Mouse (Mus musculus) lung, embryonic 15.5 days (tissue): ENCODE data around the gene Cul9. TPM values are rescaled to one million over a fixed set of nuclear protein-coding genes. Genes with fewer than 3 reads are reported as not detected.

Experiments
- ATAC-seq: fragments of 200-750 bp; cut with Nextera tagmentation; 2 replicates; pipeline ENCODE4 v1.8.0; 2017; ENCODE audit warnings: moderate number of reproducible peaks, borderline replicate concordance; ENCODE audit not compliant: low FRiP score, low TSS enrichment; ENCODE audit errors: extremely low read depth
- H3K27ac ChIP-seq: fragments of 300-500 bp; sonication (generic); 2 replicates; pipeline ENCODE4 v1.5.1; 2015; ENCODE audit warnings: moderate library complexity, mild to moderate bottlenecking, inconsistent platforms
- H3K27me3 ChIP-seq: fragments of 300-500 bp; sonication (generic); 2 replicates; pipeline ENCODE4 v1.6.1; 2015; ENCODE audit warnings: inconsistent platforms
- H3K36me3 ChIP-seq: fragments of 300-500 bp; sonication (generic); 2 replicates; pipeline ENCODE4 v1.6.1; 2015; ENCODE audit warnings: inconsistent platforms
- H3K4me1 ChIP-seq: fragments of 300-500 bp; sonication (generic); 2 replicates; pipeline ENCODE4 v1.6.1; 2015; ENCODE audit warnings: inconsistent platforms
- H3K4me2 ChIP-seq: fragments of 300-500 bp; sonication (generic); 2 replicates; pipeline ENCODE4 v1.6.1; 2015; ENCODE audit warnings: inconsistent platforms, mild to moderate bottlenecking, moderate library complexity
- H3K4me3 ChIP-seq: fragments of 300-500 bp; sonication (generic); 2 replicates; pipeline ENCODE4 v1.5.1; 2015; ENCODE audit warnings: mild to moderate bottlenecking, inconsistent platforms
- H3K9ac ChIP-seq: fragments of 300-500 bp; sonication (generic); 2 replicates; pipeline ENCODE4 v1.6.1; 2015; ENCODE audit warnings: inconsistent platforms
- H3K9me3 ChIP-seq: fragments of 300-500 bp; sonication (generic); 2 replicates; pipeline ENCODE4 v1.6.1; 2016; ENCODE audit warnings: inconsistent platforms
- WGBS: fragments of 180-500 bp; shearing (Covaris S2); methylation state at CpG from one replicate; pipeline ENCODE4 v1.1.7; 2015; 5-methylcytosine and 5-hydroxymethylcytosine counted together
- polyA plus RNA-seq: library from polyadenylated mRNA; unstranded; fragments of >200 nt; fragmentation: Nextera tagmentation; extraction: Ambion mirVana; gene quantifications from 2 replicates; pipeline ENCODE4 v1.2.1, GENCODE M21; 2015

Gene Cul9
- polyA plus RNA-seq, 1 experiment from 2014 or later: 3.4 TPM

GRCm38 (mm10) chr17:46552151-46552550 lies 6.0 kb upstream of the Cul9 start:
- peak overlapping the region; percentile 83; the same call in 1 of the 2 replicates for H3K4me2 ChIP-seq
- 82% methylated on average over 7 of the region's 7 CpGs for WGBS
- H3K27ac ChIP-seq: no peak overlapping the region; the same call in 1 of the 2 replicates
- no peak for ATAC-seq
- H3K4me1 ChIP-seq: peaks cover 47% of the 10 kb centered on the region
- no peak overlapping the region for H3K9ac ChIP-seq
- 0 out of 2 replicates have a peak overlapping the region, but pooled peaks have one; percentile 92 for H3K4me3 ChIP-seq
- H3K9me3 ChIP-seq: no peaks in the 10 kb centered on the region
- H3K36me3 ChIP-seq: peaks cover 45% of the 10 kb centered on the region
- 0 out of 2 replicates have a peak, but pooled peaks cover 3% of the 10 kb centered on the region for H3K27me3 ChIP-seq

GRCm38 (mm10) chr17:46551369-46551768 lies 5.2 kb upstream of the Cul9 start:
- Histone ChIP-seq H3K4me3 (no peak overlapping the region), H3K4me2 (no peak overlapping the region), H3K27ac (no peak overlapping the region), H3K36me3 (peaks cover 45% of the 10 kb centered on the region), H3K9ac (no peak overlapping the region), H3K4me1 (peaks cover 48% of the 10 kb centered on the region), H3K27me3 (0 out of 2 replicates have a peak, but pooled peaks cover 3% of the 10 kb centered on the region), H3K9me3 (no peaks in the 10 kb centered on the region)
- 89% methylated on average over 6 of the region's 6 CpGs for WGBS
- ATAC-seq: no peak

GRCm38 (mm10) chr17:46550904-46551303 lies 4.7 kb upstream of the Cul9 start:
- peaks cover 51% of the 10 kb centered on the region for H3K4me1 ChIP-seq
- H3K36me3 ChIP-seq: peaks cover 45% of the 10 kb centered on the region
- 0 out of 2 replicates have a peak, but pooled peaks cover 3% of the 10 kb centered on the region for H3K27me3 ChIP-seq
- H3K4me2 ChIP-seq: no peak overlapping the region
- no peak overlapping the region for H3K9ac ChIP-seq
- no peak overlapping the region for H3K4me3 ChIP-seq
- WGBS: 79% methylated on average over 7 of the region's 7 CpGs
- no peak overlapping the region for H3K27ac ChIP-seq
- ATAC-seq: no peak
- no peaks in the 10 kb centered on the region for H3K9me3 ChIP-seq

DNA sequence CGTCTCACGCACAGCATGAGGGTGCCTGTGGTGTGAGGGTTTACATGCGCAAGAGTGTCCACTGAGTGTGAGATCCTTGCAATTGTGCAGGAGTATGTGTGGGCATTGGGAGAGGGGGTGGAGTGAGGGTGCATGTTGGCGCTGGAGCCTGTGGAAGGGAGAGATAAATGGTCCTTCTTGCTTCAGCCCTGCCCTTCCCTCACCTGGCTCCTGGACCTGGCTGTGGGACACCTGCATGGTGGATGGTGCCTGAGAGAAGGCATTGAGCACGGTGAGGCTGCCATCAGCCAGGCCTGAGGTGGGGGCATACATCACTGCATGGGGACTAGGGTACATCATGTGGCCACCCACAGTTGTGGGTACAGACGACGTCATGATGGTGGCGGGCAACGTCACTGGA lies 3.5 kb upstream of the Cul9 start:
- H3K9ac ChIP-seq: no peak overlapping the region
- no peak for ATAC-seq
- no peak overlapping the region for H3K4me2 ChIP-seq
- H3K9me3 ChIP-seq: no peaks in the 10 kb centered on the region
- peaks cover 45% of the 10 kb centered on the region for H3K36me3 ChIP-seq
- no peak overlapping the region for H3K27ac ChIP-seq
- H3K4me1 ChIP-seq: peaks cover 51% of the 10 kb centered on the region
- H3K27me3 ChIP-seq: 0 out of 2 replicates have a peak, but pooled peaks cover 3% of the 10 kb centered on the region
- H3K4me3 ChIP-seq: no peak overlapping the region
- WGBS: 90% methylated on average over 9 of the region's 9 CpGs

- Histone ChIP-seq H3K9me3 (no peaks in the 10 kb centered on the region), H3K9ac (no peak overlapping the region), H3K4me3 (no peak overlapping the region), H3K27me3 (0 out of 2 replicates have a peak, but pooled peaks cover 3% of the 10 kb centered on the region), H3K27ac (no peak overlapping the region), H3K4me1 (peaks cover 47% of the 10 kb centered on the region), H3K4me2 (no peak overlapping the region), H3K36me3 (peaks cover 45% of the 10 kb centered on the region)
- no peak for ATAC-seq
- WGBS: 28% methylated on average over 8 of the region's 8 CpGs
These were observed 3.0 kb upstream of the Cul9 start for GRCm38 (mm10) chr17:46549193-46549592.

DNA sequence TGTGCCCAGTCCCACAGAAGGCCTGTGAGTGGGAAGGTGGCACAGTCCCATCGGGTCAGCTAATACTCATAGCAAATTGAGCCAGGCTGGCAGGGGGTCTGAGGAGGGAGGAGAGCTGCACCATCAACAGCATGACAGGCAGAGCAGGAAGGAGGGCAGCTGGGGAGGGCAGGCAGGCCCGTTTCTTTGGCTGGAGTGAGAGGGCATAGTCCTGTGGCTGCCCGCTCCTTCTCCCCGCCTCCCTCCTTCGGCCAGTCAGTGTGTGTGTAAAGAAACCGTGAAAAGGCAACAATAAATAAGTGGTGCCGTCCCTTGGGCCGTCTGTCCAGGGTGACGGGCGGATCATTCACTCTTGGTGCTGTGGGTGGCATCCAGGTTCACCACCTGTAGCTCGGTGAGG lies 2.6 kb upstream of the Cul9 start:
- Histone ChIP-seq H3K9me3 (no peaks in the 10 kb centered on the region), H3K27me3 (0 out of 2 replicates have a peak, but pooled peaks cover 3% of the 10 kb centered on the region), H3K36me3 (peaks cover 45% of the 10 kb centered on the region), H3K9ac (no peak overlapping the region), H3K4me2 (no peak overlapping the region), H3K27ac (no peak overlapping the region), H3K4me3 (no peak overlapping the region), H3K4me1 (peaks cover 43% of the 10 kb centered on the region)
- no peak for ATAC-seq
- 65% methylated on average over 11 of the region's 11 CpGs for WGBS

DNA sequence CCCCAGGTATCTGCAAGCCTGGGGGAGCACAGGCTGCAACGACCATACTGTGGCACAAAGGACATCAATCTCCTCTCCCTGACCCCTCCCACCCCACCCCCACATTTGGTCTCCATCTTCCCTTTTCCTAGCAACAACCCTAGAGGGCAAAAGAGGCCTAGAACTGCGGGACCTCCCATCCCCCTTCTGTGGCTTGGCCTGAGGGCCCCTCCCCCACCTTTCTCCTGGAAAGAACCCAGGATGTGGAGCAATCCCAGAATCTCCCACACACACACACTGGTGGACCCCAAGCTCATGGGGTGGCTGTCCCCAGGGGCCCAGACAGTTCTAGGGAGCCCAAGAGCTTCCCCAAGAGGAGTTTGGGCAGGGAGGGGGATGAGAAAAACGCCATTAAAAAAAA lies 1.7 kb upstream of the Cul9 start:
- WGBS: 26% methylated on average over 3 of the region's 3 CpGs
- no peak overlapping the region for H3K9ac ChIP-seq
- H3K27me3 ChIP-seq: 0 out of 2 replicates have a peak, but pooled peaks cover 3% of the 10 kb centered on the region
- peaks cover 35% of the 10 kb centered on the region for H3K4me1 ChIP-seq
- H3K27ac ChIP-seq: no peak overlapping the region
- H3K4me2 ChIP-seq: no peak overlapping the region
- H3K36me3 ChIP-seq: peaks cover 45% of the 10 kb centered on the region
- ATAC-seq: no peak
- no peak overlapping the region for H3K4me3 ChIP-seq
- H3K9me3 ChIP-seq: no peaks in the 10 kb centered on the region

DNA sequence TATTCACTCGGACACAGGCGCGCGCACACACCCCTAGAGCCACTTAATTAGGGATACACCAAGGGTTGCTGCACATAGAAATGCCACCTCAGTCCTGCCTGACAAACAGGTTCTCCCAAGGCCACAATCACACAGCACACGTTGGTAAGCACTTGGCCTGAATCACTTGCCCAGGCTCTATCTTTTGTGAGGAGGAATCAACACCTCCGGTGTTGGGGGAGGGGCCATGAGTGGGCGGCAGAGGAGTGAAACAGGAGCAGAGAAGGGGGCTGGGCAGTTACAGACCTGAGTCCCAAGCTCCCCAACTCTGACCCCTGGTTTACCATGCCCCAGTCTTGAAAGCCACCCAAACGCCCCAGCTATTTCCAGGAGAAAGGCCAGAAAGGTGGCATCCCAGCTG lies 807 bp upstream of the Cul9 start:
- H3K4me3 ChIP-seq: no peak overlapping the region
- ATAC-seq: no peak
- H3K36me3 ChIP-seq: peaks cover 42% of the 10 kb centered on the region
- no peak overlapping the region for H3K9ac ChIP-seq
- 34% methylated on average over 8 of the region's 8 CpGs for WGBS
- no peak overlapping the region for H3K27ac ChIP-seq
- no peaks in the 10 kb centered on the region for H3K9me3 ChIP-seq
- H3K4me2 ChIP-seq: 0 out of 2 replicates have a peak overlapping the region, but pooled peaks have one; percentile 77
- H3K4me1 ChIP-seq: peaks cover 27% of the 10 kb centered on the region
- H3K27me3 ChIP-seq: 0 out of 2 replicates have a peak, but pooled peaks cover 3% of the 10 kb centered on the region

DNA sequence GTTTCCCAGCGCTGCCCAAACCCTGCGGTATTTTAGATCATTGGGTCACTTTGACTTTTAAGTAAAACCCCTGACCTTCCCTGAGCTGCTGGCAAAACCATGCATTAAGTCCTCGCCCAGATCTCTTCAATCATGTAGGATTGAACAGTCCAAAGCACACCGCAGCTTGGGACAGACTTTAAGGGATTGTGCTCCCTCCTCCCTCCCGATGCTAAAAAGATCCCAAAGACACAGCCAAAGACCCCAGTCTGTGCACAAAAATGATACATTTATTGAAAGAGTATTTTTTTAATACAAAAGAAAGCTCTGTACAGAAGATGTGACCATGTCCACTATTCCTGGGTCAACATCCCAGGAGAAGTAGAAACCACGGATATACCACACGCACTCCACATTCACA lies 403 bp upstream of the Cul9 start:
- Histone ChIP-seq H3K9ac (no peak overlapping the region), H3K9me3 (no peaks in the 10 kb centered on the region), H3K27ac (no peak overlapping the region), H3K4me3 (peak overlapping the region; percentile 46), H3K27me3 (0 out of 2 replicates have a peak, but pooled peaks cover 3% of the 10 kb centered on the region), H3K4me2 (peak overlapping the region; percentile 77), H3K4me1 (peaks cover 27% of the 10 kb centered on the region), H3K36me3 (peaks cover 39% of the 10 kb centered on the region)
- no peak for ATAC-seq
- 18% methylated on average over 7 of the region's 7 CpGs for WGBS

- Histone ChIP-seq H3K9ac (no peak overlapping the region), H3K27ac (no peak overlapping the region), H3K9me3 (no peaks in the 10 kb centered on the region), H3K4me3 (no peak overlapping the region), H3K27me3 (0 out of 2 replicates have a peak, but pooled peaks cover 3% of the 10 kb centered on the region), H3K36me3 (peaks cover 11% of the 10 kb centered on the region), H3K4me1 (peaks cover 25% of the 10 kb centered on the region), H3K4me2 (no peak overlapping the region)
- no peak for ATAC-seq
- 88% methylated on average over 12 of the region's 12 CpGs for WGBS
These were observed 2.5 kb downstream of the Cul9 start for GRCm38 (mm10) chr17:46543661-46544060.

DNA sequence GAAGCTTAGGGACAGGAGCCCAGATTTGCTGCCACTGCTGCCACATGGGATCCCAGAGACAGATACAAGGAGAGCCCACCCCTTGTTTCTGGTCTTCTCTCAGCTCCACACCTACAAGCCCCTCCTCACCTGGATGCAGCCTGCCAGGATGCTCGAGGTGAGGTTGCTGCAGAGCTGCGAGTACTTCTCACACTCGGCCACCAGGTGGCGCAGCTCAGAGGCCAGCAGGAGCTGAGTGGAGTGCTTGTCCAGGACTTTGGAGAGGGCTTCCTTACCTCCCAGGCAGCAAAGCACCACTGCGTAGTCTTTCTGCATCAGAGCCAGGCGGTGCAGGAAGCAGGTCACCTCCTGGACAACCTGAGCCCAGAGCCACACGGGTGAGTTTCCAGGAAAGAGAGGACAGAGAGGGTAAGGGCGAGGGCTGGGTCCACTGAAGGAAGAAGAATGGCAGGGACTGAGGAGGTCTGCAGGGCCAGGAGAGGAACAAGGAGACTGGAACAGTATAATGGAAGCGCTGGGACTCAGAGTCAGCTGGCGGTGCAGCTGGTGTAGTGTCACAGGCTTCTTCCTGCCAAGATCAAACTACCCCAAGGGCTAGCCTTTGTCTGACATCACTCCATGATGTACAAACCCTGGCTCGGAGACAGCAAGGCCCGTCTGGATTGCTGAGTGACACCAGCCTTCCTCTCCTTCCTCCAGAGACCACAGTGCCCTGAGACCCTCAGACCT lies 20.4 kb downstream of the Cul9 start:
- WGBS: 36% methylated on average over 12 of the region's 12 CpGs
- no peak overlapping the region for H3K9ac ChIP-seq
- H3K27me3 ChIP-seq: peaks cover 17% of the 10 kb centered on the region
- H3K4me3 ChIP-seq: no peak overlapping the region
- ATAC-seq: peak; percentile 55; the same call in 1 of the 2 replicates
- H3K4me1 ChIP-seq: peaks cover 3% of the 10 kb centered on the region
- H3K27ac ChIP-seq: no peak overlapping the region
- no peak overlapping the region for H3K4me2 ChIP-seq
- no peaks in the 10 kb centered on the region for H3K36me3 ChIP-seq
- H3K9me3 ChIP-seq: no peaks in the 10 kb centered on the region

GRCm38 (mm10) chr17:46525065-46525464 lies 21.1 kb downstream of the Cul9 start:
- Histone ChIP-seq H3K27me3 (peaks cover 21% of the 10 kb centered on the region), H3K9ac (no peak overlapping the region), H3K4me2 (no peak overlapping the region), H3K27ac (no peak overlapping the region), H3K4me1 (peaks cover 6% of the 10 kb centered on the region), H3K9me3 (no peaks in the 10 kb centered on the region), H3K4me3 (no peak overlapping the region), H3K36me3 (no peaks in the 10 kb centered on the region)
- WGBS: 58% methylated on average over 10 of the region's 10 CpGs
- ATAC-seq: no peak
